Mouse (Mus musculus): ENCODE results near the gene Stk10.

Stk10 gene

DNA sequence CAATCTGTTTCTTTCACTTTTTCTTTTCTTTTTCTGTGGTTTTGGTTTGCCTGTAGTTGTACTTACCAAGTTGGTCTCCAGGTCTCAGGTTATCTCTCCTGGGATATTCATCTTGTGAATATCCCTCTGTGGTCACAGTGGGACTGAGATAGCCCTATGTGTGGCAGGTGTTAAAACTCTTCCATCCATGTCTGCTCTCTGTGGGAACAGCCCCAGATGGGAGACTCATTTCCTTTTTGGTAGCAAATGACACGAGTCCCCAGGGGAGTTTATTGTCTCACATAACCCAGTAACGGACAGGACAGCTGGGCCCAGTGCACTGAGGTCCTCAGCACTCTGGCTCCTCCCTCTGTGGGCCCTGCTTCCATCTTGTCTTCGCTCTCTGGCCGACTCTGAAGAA, 17.0 kb downstream of the Stk10 start:
- DNase-seq (ENCODE audit: low read depth) = no peak

DNA sequence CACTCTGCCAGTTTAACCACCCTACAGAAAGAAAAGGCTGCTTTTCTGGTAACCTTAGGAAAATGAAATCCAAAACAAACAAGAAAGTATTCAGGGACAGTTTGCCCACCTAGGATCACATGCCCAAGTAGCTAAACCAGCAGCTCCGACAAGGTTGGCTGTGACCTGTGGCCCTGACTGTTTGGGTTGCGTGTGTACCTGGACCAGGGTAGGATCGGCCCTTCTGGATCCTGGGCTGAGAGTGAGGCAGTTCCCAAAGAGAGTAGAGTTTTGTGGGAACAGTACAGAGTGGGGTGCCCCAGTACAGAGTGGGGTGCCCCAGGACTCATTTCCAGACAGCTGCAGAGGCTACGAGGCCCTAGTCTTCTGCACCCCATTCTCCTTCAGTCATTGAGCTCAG, 18.0 kb downstream of the Stk10 start:
- no peak for DNase-seq (ENCODE audit: low read depth)

DNA sequence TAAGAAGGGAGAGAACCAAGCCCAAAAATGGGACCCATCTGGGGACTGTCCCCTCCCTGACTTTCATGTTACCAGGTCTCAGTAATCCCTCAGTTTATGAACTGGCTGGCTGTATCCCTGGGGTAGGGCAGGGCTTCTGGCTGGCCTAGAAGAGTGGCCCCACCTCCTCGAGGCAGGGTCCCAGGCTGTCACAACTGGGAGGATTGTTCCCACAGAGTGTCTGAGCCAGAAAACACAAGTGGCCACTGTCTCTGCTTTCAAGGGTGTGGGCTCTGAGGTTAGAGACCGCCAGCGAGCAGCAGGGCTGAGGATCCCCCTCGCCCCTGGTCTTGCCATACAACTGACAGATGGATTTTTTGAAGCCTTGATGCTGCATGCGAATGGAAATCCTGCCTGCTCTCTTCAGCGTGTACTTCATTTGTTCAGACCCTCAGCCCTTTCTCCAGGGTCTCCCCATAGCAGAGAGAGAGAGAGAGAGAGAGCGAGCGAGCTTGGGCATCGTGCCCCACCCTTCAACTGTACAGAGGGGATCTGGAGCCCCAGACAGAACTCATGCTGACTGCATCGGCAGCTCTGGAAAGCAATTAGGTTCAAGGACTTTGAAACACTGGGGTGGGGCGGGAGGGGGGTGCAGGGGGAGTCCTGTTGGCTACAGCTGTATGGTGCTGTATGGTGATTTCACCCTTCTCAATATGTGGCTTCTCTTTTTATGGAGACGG, 18.6 kb downstream of the Stk10 start:
- no peak for DNase-seq (ENCODE audit: low read depth)

- DNase-seq (ENCODE audit: low read depth) = peak; percentile 62
Observed at GRCm38 (mm10) chr11:32552401-32553090, 19.4 kb downstream of the Stk10 start.

- no peak for DNase-seq (ENCODE audit: low read depth)
Observed at GRCm38 (mm10) chr11:32553311-32554140, 20.4 kb downstream of the Stk10 start.

DNA sequence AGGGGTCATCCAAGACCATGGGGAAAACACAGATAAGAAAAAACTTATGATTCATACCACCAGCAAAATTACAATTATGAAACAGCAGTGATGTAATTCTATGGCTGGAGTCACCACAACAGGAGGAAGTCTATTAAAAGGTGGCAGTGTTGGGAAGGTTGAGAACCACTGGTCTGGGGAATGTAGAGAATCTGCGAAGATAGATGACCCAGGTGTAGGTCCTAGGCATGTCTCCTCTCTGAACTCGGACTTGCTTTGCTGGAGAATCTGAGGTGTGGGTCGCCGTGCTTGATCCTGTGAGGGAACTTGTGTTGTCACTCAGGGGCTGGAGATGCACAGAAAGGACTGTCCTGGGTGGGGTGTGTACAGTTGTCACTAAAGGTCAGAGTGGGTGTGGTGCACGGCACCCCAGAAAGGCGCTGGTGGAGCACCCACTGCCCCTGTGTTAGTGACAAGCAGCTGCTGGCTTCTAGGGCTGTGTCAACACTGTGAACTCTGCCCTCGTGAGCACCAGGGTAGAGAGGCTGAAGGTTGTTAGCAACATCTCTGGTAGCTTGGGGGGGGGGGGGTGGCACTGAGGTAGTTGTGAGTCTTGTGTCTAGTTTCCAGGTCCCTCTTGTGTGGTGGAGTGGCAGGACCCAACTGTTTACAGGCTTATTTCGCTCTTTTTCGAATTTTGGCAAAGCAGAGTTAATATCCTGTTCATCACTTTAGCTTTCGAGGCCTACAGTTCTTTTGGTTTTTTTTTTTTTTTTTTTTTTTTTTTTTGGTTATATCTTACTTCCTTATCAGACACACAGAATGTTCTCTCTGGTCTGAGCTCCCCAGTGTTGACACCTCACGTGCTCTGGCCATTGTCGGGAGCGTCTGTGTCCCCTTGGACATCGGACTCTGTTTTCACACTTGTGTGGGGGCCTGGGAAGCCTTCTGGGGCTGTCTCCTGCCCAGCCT, 21.3 kb downstream of the Stk10 start:
- no peak for DNase-seq (ENCODE audit: low read depth)

DNA sequence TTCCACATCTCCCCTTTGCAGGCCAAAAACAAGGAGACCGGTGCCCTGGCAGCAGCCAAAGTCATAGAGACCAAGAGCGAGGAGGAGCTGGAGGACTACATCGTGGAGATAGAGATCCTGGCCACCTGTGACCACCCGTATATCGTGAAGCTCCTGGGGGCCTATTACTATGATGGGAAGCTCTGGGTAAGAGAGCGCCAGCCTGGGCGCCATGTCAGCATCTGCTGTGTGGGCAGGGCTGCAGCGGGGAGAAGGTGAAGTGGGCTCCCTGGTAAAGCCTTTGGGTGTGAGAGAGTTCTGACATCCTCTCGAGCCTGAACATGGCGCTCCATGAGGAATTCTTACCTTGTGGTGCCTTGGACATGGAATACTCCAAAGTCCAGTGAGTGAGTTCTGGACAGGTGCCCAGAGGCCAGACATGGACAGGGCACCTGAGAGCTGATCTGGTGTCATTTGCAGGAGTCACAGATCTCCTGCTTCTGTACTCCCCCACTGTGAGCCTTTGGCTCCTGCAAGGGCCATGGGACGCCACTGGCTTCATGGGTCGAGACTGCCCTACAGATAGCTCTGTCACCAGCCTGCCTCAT, 22.1 kb downstream of the Stk10 start:
- DNase-seq (ENCODE audit: low read depth) = no peak

- no peak for DNase-seq (ENCODE audit: low read depth)
Observed at GRCm38 (mm10) chr11:32556333-32556990, 23.4 kb downstream of the Stk10 start.

- DNase-seq (ENCODE audit: low read depth) = peak; percentile 75
Observed at GRCm38 (mm10) chr11:32558026-32558425, 24.9 kb downstream of the Stk10 start.

DNA sequence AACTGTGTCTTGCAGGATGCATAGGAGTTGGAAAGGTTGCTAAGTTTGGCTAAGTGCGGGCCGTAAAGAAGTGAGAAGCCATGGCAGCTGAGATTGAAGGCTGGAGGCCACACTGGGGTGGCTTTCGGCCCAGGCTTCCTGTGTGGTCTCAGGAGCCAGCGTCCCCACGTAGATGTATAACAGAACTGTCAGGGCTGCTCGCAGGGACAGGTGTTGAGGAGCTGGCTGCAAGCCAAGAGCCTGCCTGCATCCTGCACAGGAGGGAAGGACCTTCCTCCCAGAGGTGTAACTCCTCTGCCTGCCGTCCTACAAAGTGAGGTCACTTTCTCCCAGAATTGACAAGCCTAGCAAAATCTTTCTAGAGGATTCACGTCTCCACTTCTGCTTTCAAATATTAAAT, 25.6 kb downstream of the Stk10 start:
- no peak for DNase-seq (ENCODE audit: low read depth)

- DNase-seq (ENCODE audit: low read depth) = no peak
Observed at GRCm38 (mm10) chr11:32560015-32560770, 27.1 kb downstream of the Stk10 start.

- DNase-seq (ENCODE audit: low read depth) = no peak
Observed at GRCm38 (mm10) chr11:32561465-32562355, 28.6 kb downstream of the Stk10 start.

DNA sequence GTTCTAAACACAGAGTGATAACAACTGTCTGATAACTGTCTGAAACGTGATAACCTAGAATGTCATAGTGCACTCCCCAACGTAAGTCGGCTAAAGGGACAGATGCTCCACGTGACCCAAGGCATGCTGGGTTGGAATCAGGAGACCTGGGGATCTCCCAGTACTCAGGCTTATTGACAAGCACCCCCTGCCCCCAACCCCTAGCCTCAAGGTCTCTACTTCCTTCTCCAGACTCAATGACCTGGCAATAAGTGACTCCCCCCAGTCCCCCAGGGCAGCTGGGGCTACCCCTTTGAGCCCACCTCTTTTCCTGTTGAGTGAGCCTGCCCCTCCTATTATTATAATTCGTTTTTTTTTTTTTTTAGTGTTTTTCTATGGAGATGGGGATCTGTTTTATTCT, 29.6 kb downstream of the Stk10 start:
- DNase-seq (ENCODE audit: low read depth) = no peak

GRCm38 (mm10) chr11:32563660-32564059, 30.6 kb downstream of the Stk10 start:
- peak; percentile 42 for DNase-seq (ENCODE audit: low read depth)

GRCm38 (mm10) chr11:32564629-32565028, 31.5 kb downstream of the Stk10 start:
- peak; percentile 30 for DNase-seq (ENCODE audit: low read depth)

DNA sequence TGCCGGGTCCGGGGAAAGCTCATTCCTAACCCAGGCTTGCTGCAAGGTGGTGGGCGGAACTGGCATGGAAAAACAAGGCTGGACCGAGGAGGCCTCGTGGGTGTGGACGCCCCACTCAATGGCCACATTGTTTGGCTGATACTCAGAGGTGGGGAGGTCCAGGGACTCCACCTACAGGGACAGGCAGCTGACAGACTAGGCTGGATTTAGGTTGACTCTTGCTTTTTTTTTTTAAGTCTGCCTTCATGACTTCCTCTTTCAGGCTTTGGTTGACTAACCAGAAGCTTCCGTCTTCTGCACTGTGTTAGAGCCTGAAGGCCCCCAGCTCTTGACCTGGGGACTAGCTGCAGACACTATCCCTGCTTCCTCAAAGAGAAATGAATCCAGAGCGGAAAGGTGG, 32.0 kb downstream of the Stk10 start:
- DNase-seq (ENCODE audit: low read depth) = peak; percentile 73

- no peak for DNase-seq (ENCODE audit: low read depth)
Observed at GRCm38 (mm10) chr11:32566184-32566583, 33.1 kb downstream of the Stk10 start.

DNA sequence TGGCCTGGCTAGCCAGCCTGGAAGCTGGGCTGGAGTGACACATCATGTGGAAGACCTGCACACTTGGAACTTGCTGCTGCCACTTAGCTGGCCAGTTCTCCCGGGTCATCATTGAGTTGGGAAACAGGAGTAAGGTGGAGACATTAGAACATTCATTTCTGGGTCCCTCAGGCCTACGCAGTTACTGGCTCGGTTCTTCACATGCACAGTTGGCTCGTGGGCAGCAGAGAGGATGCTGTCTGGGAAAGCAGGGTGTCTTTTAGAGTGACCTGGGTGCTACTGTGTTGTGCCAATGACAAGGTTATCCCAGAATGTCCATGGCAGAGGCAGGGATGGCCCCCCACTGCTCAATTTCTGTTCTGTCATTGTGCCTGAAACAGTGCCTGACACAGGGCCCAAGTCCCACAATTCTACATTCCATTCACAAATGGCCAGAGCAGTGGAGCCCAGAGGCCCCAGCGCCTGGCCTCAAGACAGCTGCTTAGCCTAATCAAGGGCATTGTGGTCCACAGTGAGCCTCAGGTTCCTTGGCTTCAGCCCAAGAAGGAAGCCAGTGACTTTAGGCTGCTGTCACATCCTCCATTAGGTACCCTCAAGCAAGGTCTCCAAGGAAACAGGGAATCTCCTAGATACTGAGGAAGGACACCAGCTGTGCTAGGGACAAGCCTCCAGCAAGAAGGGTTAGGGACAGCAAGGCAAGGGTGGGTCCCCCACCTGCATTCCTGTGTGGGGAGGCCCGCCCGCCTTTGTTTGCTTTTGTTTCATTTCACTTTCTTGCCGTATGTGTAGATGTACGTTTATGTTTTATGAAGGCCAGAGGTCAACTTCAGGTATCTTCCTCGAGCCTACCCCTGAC, 34.1 kb downstream of the Stk10 start:
- DNase-seq (ENCODE audit: low read depth) = no peak

All from NIH3T3 (cell line).